Mouse (Mus musculus) spleen, adult 2 months (tissue): ENCODE measurements around the gene Nthl1.

ENCODE experiments used
- CTCF ChIP-seq: fragments of 200-500 bp; IDR thresholded peaks from 2 replicates; pipeline ENCODE4 v1.5.1; 2011; ENCODE audit warnings: mild to moderate bottlenecking, inconsistent platforms; ENCODE audit not compliant: insufficient read depth, insufficient read length, insufficient replicate concordance; ENCODE audit errors: extremely low read depth
- POLR2A ChIP-seq: fragments of 200-500 bp; IDR thresholded peaks from 2 replicates; pipeline ENCODE4 v1.6.1; 2011; ENCODE audit warnings: low read depth, low read length, inconsistent platforms

- TF ChIP-seq POLR2A (no peak), CTCF (peak; percentile 41; the same call in 1 of the 2 replicates)
Observed at GRCm38 (mm10) chr17:24667416-24667815, 34.9 kb downstream of the Nthl1 start.
